Mouse (Mus musculus): ENCODE measurements around the gene Gpd1. TPM values are rescaled to one million over a fixed set of nuclear protein-coding genes. Genes with fewer than 3 reads are reported as not detected.

Gene Gpd1
- polyA plus RNA-seq, 1 experiment from 2014 or later = 2.0 TPM

DNA sequence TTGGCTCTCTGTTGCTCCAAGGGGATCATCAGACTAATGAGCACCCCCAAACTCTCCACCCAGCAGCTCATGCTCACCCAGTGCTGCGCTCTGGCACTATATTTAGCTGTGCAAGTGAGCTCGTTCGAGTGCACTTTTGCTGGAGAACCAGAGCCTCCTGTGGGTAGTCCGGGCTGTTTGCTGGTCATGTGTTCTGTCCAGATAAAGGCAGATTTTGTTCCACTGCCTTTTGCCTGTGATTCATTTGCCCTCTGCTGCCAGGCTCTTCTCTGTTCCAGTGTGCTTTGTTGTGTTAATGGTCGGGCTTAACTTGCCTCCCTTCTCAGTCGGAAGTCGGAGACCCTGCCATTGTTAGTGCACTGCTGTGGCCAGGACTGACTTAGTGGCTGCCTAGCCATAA is 12.4 kb upstream of the Gpd1 start:
- Histone ChIP-seq H3K9me3 (ENCODE audit: control insufficient read depth, low read length) (no peaks in the 10 kb centered on the region), H3K9ac (ENCODE audit: low read depth, low read length) (no peak overlapping the region), H3K4me1 (ENCODE audit: control insufficient read depth, insufficient read depth, low read length) (peaks cover 6% of the 10 kb centered on the region; the same call in 1 of the 2 replicates), H3K27me3 (ENCODE audit: control insufficient read depth, insufficient read depth, low read length) (no peaks in the 10 kb centered on the region), H3K4me2 (replicated peaks; ENCODE audit: low read depth, low read length) (no peak overlapping the region), H3K27ac (ENCODE audit: low read depth, low read length) (no peak overlapping the region), H3K36me3 (ENCODE audit: control insufficient read depth, insufficient read depth, low read length) (peaks cover 59% of the 10 kb centered on the region), H3K4me3 (ENCODE audit: low read length) (no peak overlapping the region)
- WGBS = 69% methylated on average over 7 of the region's 7 CpGs
- no peak for ATAC-seq (ENCODE audit: low FRiP score, low TSS enrichment)

- Histone ChIP-seq H3K9ac (ENCODE audit: low read depth, low read length) (0 out of 2 replicates have a peak within 1 kb of the TSS, but pooled peaks have one; percentile 2), H3K36me3 (ENCODE audit: control insufficient read depth, insufficient read depth, low read length) (peaks cover 66% of the 10 kb centered on the region), H3K4me3 (ENCODE audit: low read length) (no peak within 1 kb of the TSS), H3K27ac (ENCODE audit: low read depth, low read length) (0 out of 2 replicates have a peak within 1 kb of the TSS, but pooled peaks have one; percentile 55), H3K27me3 (ENCODE audit: control insufficient read depth, insufficient read depth, low read length) (no peaks in the 10 kb centered on the region), H3K9me3 (ENCODE audit: control insufficient read depth, low read length) (no peaks in the 10 kb centered on the region), H3K4me2 (replicated peaks; ENCODE audit: low read depth, low read length) (no peak within 1 kb of the TSS; the same call in 1 of the 2 replicates), H3K4me1 (ENCODE audit: control insufficient read depth, insufficient read depth, low read length) (peaks cover 6% of the 10 kb centered on the region; the same call in 1 of the 2 replicates)
- no peak for ATAC-seq (ENCODE audit: low FRiP score, low TSS enrichment)
- WGBS = 69% methylated on average over 11 of the region's 11 CpGs
Measured at GRCm38 (mm10) chr15:99705440-99706048, 11.8 kb upstream of the Gpd1 start, which contains the start of gene Gm17349. Gm17349 (minus strand) TSS chr15:99705490.

GRCm38 (mm10) chr15:99708176-99708575 is 9.1 kb upstream of the Gpd1 start:
- peaks cover 92% of the 10 kb centered on the region for H3K36me3 ChIP-seq (ENCODE audit: control insufficient read depth, insufficient read depth, low read length)
- no peak overlapping the region for H3K27ac ChIP-seq (ENCODE audit: low read depth, low read length)
- no peak overlapping the region for H3K4me3 ChIP-seq (ENCODE audit: low read length)
- H3K4me2 ChIP-seq (replicated peaks; ENCODE audit: low read depth, low read length) = no peak overlapping the region
- 96% methylated on average over 13 of the region's 13 CpGs for WGBS
- H3K27me3 ChIP-seq (ENCODE audit: control insufficient read depth, insufficient read depth, low read length) = no peaks in the 10 kb centered on the region
- peaks cover 1% of the 10 kb centered on the region; the same call in 1 of the 2 replicates for H3K4me1 ChIP-seq (ENCODE audit: control insufficient read depth, insufficient read depth, low read length)
- no peaks in the 10 kb centered on the region for H3K9me3 ChIP-seq (ENCODE audit: control insufficient read depth, low read length)
- ATAC-seq (ENCODE audit: low FRiP score, low TSS enrichment) = no peak
- no peak overlapping the region for H3K9ac ChIP-seq (ENCODE audit: low read depth, low read length)

- Histone ChIP-seq H3K4me1 (ENCODE audit: control insufficient read depth, insufficient read depth, low read length) (peaks cover 2% of the 10 kb centered on the region), H3K9me3 (ENCODE audit: control insufficient read depth, low read length) (no peaks in the 10 kb centered on the region), H3K27ac (ENCODE audit: low read depth, low read length) (no peak overlapping the region), H3K4me2 (replicated peaks; ENCODE audit: low read depth, low read length) (no peak overlapping the region), H3K4me3 (ENCODE audit: low read length) (no peak overlapping the region), H3K27me3 (ENCODE audit: control insufficient read depth, insufficient read depth, low read length) (no peaks in the 10 kb centered on the region), H3K9ac (ENCODE audit: low read depth, low read length) (no peak overlapping the region), H3K36me3 (ENCODE audit: control insufficient read depth, insufficient read depth, low read length) (peaks cover 90% of the 10 kb centered on the region)
- WGBS = 92% methylated on average over 10 of the region's 10 CpGs
- no peak for ATAC-seq (ENCODE audit: low FRiP score, low TSS enrichment)
Measured at GRCm38 (mm10) chr15:99710221-99711190, 6.8 kb upstream of the Gpd1 start.

GRCm38 (mm10) chr15:99711491-99711890 is 5.8 kb upstream of the Gpd1 start:
- no peak overlapping the region for H3K4me3 ChIP-seq (ENCODE audit: low read length)
- H3K4me2 ChIP-seq (replicated peaks; ENCODE audit: low read depth, low read length) = no peak overlapping the region
- peaks cover 83% of the 10 kb centered on the region for H3K36me3 ChIP-seq (ENCODE audit: control insufficient read depth, insufficient read depth, low read length)
- no peaks in the 10 kb centered on the region for H3K27me3 ChIP-seq (ENCODE audit: control insufficient read depth, insufficient read depth, low read length)
- no peaks in the 10 kb centered on the region for H3K9me3 ChIP-seq (ENCODE audit: control insufficient read depth, low read length)
- H3K9ac ChIP-seq (ENCODE audit: low read depth, low read length) = no peak overlapping the region
- no peak overlapping the region for H3K27ac ChIP-seq (ENCODE audit: low read depth, low read length)
- peaks cover 11% of the 10 kb centered on the region for H3K4me1 ChIP-seq (ENCODE audit: control insufficient read depth, insufficient read depth, low read length)
- WGBS = 51% methylated on average over 3 of the region's 3 CpGs
- no peak for ATAC-seq (ENCODE audit: low FRiP score, low TSS enrichment)

DNA sequence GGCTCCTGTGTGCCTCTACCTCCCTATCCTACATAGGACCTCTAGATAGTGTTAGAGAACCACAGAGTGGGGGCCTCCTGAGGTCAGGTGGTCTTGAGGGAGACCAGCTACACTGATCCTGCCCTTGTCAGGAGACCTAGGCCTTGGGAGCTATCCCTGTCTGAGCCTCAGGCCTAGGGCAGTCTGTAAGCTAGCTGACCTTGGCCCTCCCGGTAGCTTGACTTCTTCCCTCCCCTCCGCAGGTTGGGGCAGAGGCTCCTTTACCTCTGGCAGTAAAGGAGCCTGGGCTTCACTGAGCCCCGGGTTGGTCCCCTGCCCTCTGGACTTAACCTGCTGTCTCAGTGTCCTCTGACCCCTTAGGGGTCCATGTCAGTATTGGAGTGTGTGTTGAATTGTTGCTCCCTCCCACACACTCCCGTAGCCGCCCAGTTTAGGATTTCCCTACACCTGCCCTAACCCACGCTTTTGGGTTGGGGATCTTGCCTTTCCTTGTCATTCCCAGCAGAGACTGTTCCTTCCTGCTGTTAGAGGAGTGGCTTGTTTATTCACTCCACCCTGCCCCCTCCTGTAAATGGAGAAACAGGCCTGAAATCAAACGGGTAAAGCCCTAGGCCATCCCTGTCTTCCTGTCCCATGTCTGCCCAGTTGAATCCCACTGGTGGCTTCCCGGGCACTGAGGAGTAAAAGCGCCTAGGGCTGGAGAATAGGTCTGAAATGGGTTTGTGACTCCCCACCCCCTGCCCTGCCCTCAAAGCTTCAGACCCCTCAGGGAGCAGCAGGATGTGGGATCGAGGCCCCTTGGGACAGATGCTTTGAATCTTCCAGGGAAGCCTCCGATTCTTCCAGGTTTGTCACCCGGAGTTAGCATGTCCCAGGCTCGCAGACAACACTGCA is 4.4 kb upstream of the Gpd1 start:
- Histone ChIP-seq H3K27me3 (ENCODE audit: control insufficient read depth, insufficient read depth, low read length) (no peaks in the 10 kb centered on the region), H3K4me3 (ENCODE audit: low read length) (no peak overlapping the region), H3K9ac (ENCODE audit: low read depth, low read length) (no peak overlapping the region), H3K27ac (ENCODE audit: low read depth, low read length) (no peak overlapping the region), H3K4me2 (replicated peaks; ENCODE audit: low read depth, low read length) (no peak overlapping the region), H3K36me3 (ENCODE audit: control insufficient read depth, insufficient read depth, low read length) (peaks cover 69% of the 10 kb centered on the region), H3K9me3 (ENCODE audit: control insufficient read depth, low read length) (no peaks in the 10 kb centered on the region), H3K4me1 (ENCODE audit: control insufficient read depth, insufficient read depth, low read length) (peaks cover 18% of the 10 kb centered on the region)
- WGBS = 55% methylated on average over 13 of the region's 13 CpGs
- ATAC-seq (ENCODE audit: low FRiP score, low TSS enrichment) = no peak

DNA sequence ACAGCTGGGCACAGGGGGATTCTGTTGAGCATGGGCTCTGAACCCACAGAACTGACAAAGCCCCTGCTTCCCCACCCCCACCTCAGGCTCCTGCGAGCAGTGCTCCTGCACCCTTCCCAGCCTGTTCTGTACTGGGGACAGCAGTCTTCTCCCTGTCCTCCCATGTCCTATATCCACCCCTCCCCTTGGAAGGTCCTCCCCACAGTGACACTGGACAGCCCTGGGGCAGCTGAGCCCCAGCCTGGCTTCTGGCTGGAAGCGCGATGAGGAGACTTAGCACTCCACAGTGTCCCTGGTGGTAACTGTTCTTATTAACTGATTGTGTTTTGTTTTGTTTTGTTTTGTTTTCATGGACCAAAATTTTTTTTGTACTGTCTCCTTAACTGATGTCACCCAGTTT is 3.7 kb upstream of the Gpd1 start:
- Histone ChIP-seq H3K4me1 (ENCODE audit: control insufficient read depth, insufficient read depth, low read length) (peaks cover 22% of the 10 kb centered on the region), H3K9ac (ENCODE audit: low read depth, low read length) (no peak overlapping the region), H3K36me3 (ENCODE audit: control insufficient read depth, insufficient read depth, low read length) (peaks cover 63% of the 10 kb centered on the region), H3K27ac (ENCODE audit: low read depth, low read length) (no peak overlapping the region), H3K4me3 (ENCODE audit: low read length) (no peak overlapping the region), H3K9me3 (ENCODE audit: control insufficient read depth, low read length) (no peaks in the 10 kb centered on the region), H3K27me3 (ENCODE audit: control insufficient read depth, insufficient read depth, low read length) (no peaks in the 10 kb centered on the region), H3K4me2 (replicated peaks; ENCODE audit: low read depth, low read length) (no peak overlapping the region)
- 83% methylated on average over 3 of the region's 3 CpGs for WGBS
- ATAC-seq (ENCODE audit: low FRiP score, low TSS enrichment) = no peak

- H3K27me3 ChIP-seq (ENCODE audit: control insufficient read depth, insufficient read depth, low read length) = no peaks in the 10 kb centered on the region
- no peak overlapping the region for H3K9ac ChIP-seq (ENCODE audit: low read depth, low read length)
- H3K36me3 ChIP-seq (ENCODE audit: control insufficient read depth, insufficient read depth, low read length) = peaks cover 56% of the 10 kb centered on the region
- H3K9me3 ChIP-seq (ENCODE audit: control insufficient read depth, low read length) = no peaks in the 10 kb centered on the region
- no peak overlapping the region for H3K4me3 ChIP-seq (ENCODE audit: low read length)
- WGBS = 67% methylated on average over 4 of the region's 4 CpGs
- no peak for ATAC-seq (ENCODE audit: low FRiP score, low TSS enrichment)
- H3K4me2 ChIP-seq (replicated peaks; ENCODE audit: low read depth, low read length) = no peak overlapping the region
- H3K27ac ChIP-seq (ENCODE audit: low read depth, low read length) = no peak overlapping the region
- H3K4me1 ChIP-seq (ENCODE audit: control insufficient read depth, insufficient read depth, low read length) = peaks cover 22% of the 10 kb centered on the region
Measured at GRCm38 (mm10) chr15:99714206-99714605, 3.1 kb upstream of the Gpd1 start.

Data from kidney, embryonic 14.5 days (tissue).